Mouse (Mus musculus) embryonic fibroblast, embryonic 13.5 days (primary cell): ENCODE results near the gene Tsga13.

Experiments
- CTCF ChIP-seq: IDR thresholded peaks from 2 replicates; pipeline ENCODE4 v1.5.1; 2011; ENCODE audit warnings: mild to moderate bottlenecking, control low read depth, low read length, moderate library complexity, borderline replicate concordance; ENCODE audit not compliant: insufficient read depth
- POLR2A ChIP-seq: IDR thresholded peaks from 2 replicates; pipeline ENCODE4 v1.6.1; 2011; ENCODE audit warnings: low read depth, mild to moderate bottlenecking, control low read depth, low read length, moderate library complexity

GRCm38 (mm10) chr6:30915473-30915872 is at the start of gene Tsga13:
- TF ChIP-seq CTCF: no peak
- TF ChIP-seq POLR2A: no peak
